Mouse (Mus musculus) fibroblast of lung, adult 2 months (primary cell): ENCODE results near the gene Apex2.
"Not testable (repeated sequence)": the region's sequence is repeated elsewhere in the genome, so short reads cannot be mapped to it uniquely, and the experiment has no call there.

Experiments
- DNase-seq: peaks from one replicate; pipeline ENCODE4 v3.0.0-alpha.2; 2011; ENCODE audit warnings: low read depth

Apex2 gene

DNA sequence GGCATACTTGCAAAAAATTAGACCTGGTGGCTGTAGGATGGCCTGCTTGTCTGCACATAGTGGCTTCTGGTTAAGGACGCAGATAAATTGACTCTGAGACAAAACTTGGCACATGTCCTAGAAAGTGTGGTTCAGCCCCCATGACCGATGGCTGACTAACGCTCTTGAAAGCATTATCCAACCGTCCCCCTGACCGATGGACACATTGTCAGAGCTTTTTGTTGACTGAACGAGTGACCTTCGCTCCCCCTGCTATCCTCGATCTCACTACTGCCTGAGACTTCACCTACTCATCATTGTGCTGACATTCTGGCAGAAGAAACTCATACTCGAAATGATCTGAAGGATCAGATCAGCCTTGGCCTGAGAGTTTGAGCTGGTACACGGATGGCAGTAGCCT is 101.9 kb downstream of the Apex2 start:
- DNase-seq, result not testable (repeated sequence)

- DNase-seq, result not testable (repeated sequence)
These were observed 103.2 kb downstream of the Apex2 start for GRCm38 (mm10) chrX:150486314-150487030.

DNA sequence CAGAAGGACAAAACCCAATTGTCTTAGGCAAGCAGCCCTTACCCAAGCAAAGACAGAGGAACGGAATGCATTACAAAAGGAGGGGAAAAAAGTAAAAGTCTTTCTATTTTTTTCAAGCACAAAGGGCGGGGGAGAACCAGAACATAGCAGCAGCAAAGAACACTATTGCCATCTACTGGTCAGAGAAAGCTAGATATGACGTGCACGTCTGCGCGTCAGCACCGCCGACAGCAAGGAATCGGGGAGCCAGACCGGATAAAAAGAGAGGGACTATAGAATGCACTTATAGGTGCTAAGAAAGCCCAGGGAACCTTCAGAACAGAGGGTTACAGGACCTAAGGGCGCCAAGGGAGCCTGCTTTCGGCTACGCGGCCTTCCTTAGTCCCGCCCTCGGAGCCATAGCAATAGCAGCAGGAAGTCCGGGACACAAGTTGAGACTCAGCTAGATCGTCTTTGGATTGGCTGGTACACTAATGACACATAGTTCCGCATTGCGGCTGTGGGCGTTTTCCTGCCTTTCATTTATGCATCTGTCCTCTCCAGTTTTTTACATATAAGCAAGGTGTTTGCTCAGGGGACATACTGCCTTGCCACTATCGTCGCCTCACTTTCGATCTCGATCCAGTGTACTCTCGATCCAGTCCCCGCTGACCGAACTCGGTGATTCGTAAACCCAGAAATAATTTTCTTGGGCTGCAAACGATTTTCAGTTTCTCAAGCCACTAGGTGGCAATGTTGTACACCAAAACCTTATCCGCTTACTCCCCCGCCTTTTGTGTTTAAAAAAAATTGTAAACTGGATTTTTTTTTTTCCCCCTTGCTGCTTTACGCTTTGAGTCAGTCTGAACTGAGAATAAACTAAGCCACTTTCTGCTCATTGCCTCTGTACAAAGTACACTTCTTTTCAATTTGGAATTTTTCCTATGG is 111.6 kb downstream of the Apex2 start:
- DNase-seq, result peak; percentile 65

DNA sequence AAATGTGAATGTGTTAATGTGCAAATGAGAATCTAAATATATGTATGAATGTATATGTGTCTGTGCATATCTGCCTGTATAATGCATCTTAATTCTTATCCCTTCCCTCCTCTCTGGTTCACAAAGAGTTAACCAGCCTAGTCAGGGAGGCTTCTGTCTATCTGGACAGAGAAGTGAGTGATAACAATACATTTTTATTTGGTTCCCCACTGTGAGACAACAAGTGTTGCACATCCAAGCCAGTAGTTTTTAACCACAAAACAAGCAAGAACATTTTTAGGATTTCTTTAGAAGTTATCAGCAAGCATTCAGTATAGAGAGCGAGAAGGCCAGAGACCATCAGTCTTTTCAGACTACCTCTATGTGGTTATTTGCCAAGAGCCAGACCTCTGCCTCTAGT is 118.3 kb downstream of the Apex2 start:
- DNase-seq, result no peak
